Mouse (Mus musculus) kidney, postnatal 0 days (tissue): ENCODE measurements around the gene 4933415F23Rik. TPM values are rescaled to one million over a fixed set of nuclear protein-coding genes. Genes with fewer than 3 reads are reported as not detected.
A peak's percentile ranks its signal among the peaks of the same experiment; 100 is the strongest.
"Not testable (repeated sequence)": the region's sequence is repeated elsewhere in the genome, so short reads cannot be mapped to it uniquely, and the experiment has no call there.

Experiments
- ATAC-seq: fragments of 200-750 bp; cut with Nextera tagmentation; replicated peaks from 2 replicates; pipeline ENCODE4 v1.8.0; 2017; ENCODE audit warnings: low read depth, moderate number of reproducible peaks, moderate TSS enrichment, moderate library complexity; ENCODE audit not compliant: low FRiP score
- DNase-seq: peaks from one replicate; pipeline ENCODE4 v3.0.0-alpha.2; 2016; ENCODE audit warnings: low spot score
- H3K27ac ChIP-seq: fragments of 300-500 bp; sonication (generic); 2 replicates; pipeline ENCODE4 v1.5.1; 2014; ENCODE audit warnings: mild to moderate bottlenecking
- H3K27me3 ChIP-seq: fragments of 300-500 bp; sonication (generic); 2 replicates; pipeline ENCODE4 v1.6.1; 2014; ENCODE audit warnings: low read length, mixed read lengths; ENCODE audit not compliant: insufficient read depth
- H3K36me3 ChIP-seq: fragments of 300-500 bp; sonication (generic); 2 replicates; pipeline ENCODE4 v1.6.1; 2014; ENCODE audit warnings: low read length, mixed read lengths; ENCODE audit not compliant: insufficient read depth
- H3K4me1 ChIP-seq: fragments of 300-500 bp; sonication (generic); replicated peaks from 2 replicates; pipeline ENCODE4 v1.6.1; 2014; ENCODE audit warnings: antibody characterized with exemption, low read length, mixed read lengths; ENCODE audit not compliant: insufficient read depth
- H3K4me2 ChIP-seq: fragments of 300-500 bp; sonication (generic); 2 replicates; pipeline ENCODE4 v1.6.1; 2014; ENCODE audit warnings: mild to moderate bottlenecking, low read length, moderate library complexity, mixed read lengths
- H3K4me3 ChIP-seq: fragments of 300-500 bp; sonication (generic); replicated peaks from 2 replicates; pipeline ENCODE4 v1.5.1; 2014; ENCODE audit warnings: low read depth, low read length
- H3K9ac ChIP-seq: fragments of 300-500 bp; sonication (generic); 2 replicates; pipeline ENCODE4 v1.6.1; 2014; ENCODE audit warnings: low read depth, low read length
- H3K9me3 ChIP-seq: fragments of 300-500 bp; sonication (generic); replicated peaks from 2 replicates; pipeline ENCODE4 v1.6.1; 2016; ENCODE audit warnings: low read length, inconsistent platforms, mixed read lengths
- CTCF ChIP-seq: IDR thresholded peaks from 2 replicates; pipeline ENCODE4 v1.5.1; 2016; ENCODE audit warnings: antibody characterized with exemption, low read depth, mild to moderate bottlenecking, moderate library complexity
- WGBS: fragments of 180-500 bp; shearing (Covaris S2); extraction: QIAGEN DNeasy Blood & Tissue Kit; methylation state at CpG from one replicate; pipeline ENCODE4 v1.1.7; 2014; 5-methylcytosine and 5-hydroxymethylcytosine counted together
- polyA plus RNA-seq: library from polyadenylated mRNA; unstranded; fragments of >200 nt; fragmentation: Nextera tagmentation; extraction: Ambion mirVana; gene quantifications from 2 replicates; pipeline ENCODE4 v1.2.1, GENCODE M21; 2015

4933415F23Rik gene
- not detected in 2 replicates for polyA plus RNA-seq

- H3K4me3 ChIP-seq: no peak within 1 kb of the TSS
- H3K4me2 ChIP-seq: no peak within 1 kb of the TSS
- 97% methylated on average over 20 of the region's 20 CpGs for WGBS
- no peak within 1 kb of the TSS for H3K9ac ChIP-seq
- DNase-seq (no peak), ATAC-seq (no peak)
- H3K9me3 ChIP-seq: no peaks in the 10 kb centered on the region
- H3K27ac ChIP-seq: no peak within 1 kb of the TSS
- no peaks in the 10 kb centered on the region for H3K36me3 ChIP-seq
- no peak for TF ChIP-seq CTCF
- H3K27me3 ChIP-seq: no peaks in the 10 kb centered on the region
- no peaks in the 10 kb centered on the region for H3K4me1 ChIP-seq
Observed at GRCm38 (mm10) chr1:23102021-23102420, at the start of gene 4933415F23Rik. 4933415F23Rik (minus strand) TSS chr1:23102253.

- H3K4me1 ChIP-seq: no peaks in the 10 kb centered on the region
- no peaks in the 10 kb centered on the region for H3K36me3 ChIP-seq
- no peaks in the 10 kb centered on the region for H3K9me3 ChIP-seq
- no peak overlapping the region for H3K9ac ChIP-seq
- H3K27ac ChIP-seq: no peak overlapping the region
- H3K4me3 ChIP-seq: no peak overlapping the region
- H3K4me2 ChIP-seq: no peak overlapping the region
- ATAC-seq (no peak), DNase-seq (no peak)
- WGBS: 91% methylated on average over 1 of the region's 1 CpGs
- no peak for TF ChIP-seq CTCF
- H3K27me3 ChIP-seq: no peaks in the 10 kb centered on the region
Observed at GRCm38 (mm10) chr1:23151722-23152121, 49.7 kb upstream of the 4933415F23Rik start.

DNA sequence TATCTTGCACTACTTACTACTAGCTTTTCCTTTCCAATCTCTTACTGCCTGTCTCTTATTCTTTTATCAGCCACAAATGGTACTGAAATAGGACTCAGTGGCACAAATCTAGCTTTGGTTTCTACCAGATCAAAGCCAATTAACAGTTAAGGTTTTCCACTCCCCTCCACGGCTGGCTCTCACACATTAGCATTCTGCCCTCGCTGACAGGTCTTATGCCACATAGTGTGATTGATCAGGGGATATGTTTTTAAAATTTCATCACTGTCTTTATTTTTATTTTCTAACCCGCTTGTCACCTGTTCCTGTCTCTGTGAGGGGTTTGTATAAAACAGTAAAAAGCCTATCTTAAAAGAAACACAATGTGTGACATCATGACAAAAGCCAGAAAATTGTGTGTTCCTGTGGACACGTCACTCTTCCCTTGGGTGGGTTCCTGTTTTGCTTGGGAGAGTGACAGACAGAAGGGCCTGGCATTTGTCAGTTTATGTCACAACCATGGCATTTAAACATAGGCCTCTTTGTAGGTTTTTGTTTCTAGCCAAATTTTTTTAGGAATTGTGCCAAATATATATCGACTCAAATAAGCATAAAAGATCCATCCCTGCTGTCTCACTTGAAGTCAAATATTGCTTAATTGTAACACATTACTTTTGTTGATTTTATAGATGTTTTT lies 44.3 kb upstream of the 4933415F23Rik start:
- H3K4me1 ChIP-seq: no peaks in the 10 kb centered on the region
- H3K27me3 ChIP-seq: no peaks in the 10 kb centered on the region
- no peaks in the 10 kb centered on the region for H3K36me3 ChIP-seq
- H3K27ac ChIP-seq: no peak overlapping the region
- no peak overlapping the region for H3K4me3 ChIP-seq
- 64% methylated on average over 5 of the region's 5 CpGs for WGBS
- H3K9ac ChIP-seq: no peak overlapping the region
- no peak for ATAC-seq
- DNase-seq: no peak
- H3K4me2 ChIP-seq: no peak overlapping the region
- no peaks in the 10 kb centered on the region for H3K9me3 ChIP-seq
- TF ChIP-seq CTCF: no peak

DNA sequence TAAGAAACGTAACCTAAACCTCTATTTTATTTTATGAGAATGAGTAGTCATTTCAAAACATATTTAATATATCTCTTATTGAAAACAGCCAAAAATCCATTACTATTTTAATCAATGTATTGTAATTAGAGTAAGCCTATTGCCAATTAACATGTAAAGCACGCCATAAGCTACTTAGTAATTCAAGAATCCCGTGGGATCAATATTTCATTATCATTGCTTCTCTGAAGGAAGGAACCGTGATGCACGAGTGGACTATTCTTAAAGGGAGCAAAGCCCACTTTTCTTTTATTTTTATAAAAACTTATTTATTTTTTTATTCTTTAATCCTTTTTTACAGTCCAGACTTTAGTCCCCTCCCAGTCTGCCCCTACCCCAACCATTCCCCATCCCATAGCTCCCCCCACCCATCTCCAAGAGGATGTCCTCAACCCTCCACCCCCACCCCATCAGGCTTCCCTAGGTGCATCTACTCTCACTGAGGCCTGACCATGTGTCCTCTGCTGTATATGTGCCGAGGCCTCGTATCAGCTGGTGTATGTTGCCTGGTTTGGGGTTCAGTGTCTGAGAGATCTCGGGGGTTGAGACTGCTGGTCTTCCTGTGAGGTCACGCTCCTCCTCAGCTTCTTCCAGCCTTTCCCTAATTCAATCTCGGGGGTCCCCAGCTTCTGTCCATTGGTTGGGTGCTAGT lies 39.2 kb upstream of the 4933415F23Rik start:
- no peak overlapping the region for H3K27ac ChIP-seq
- no peak overlapping the region for H3K9ac ChIP-seq
- ATAC-seq (no peak), DNase-seq (no peak)
- H3K36me3 ChIP-seq: no peaks in the 10 kb centered on the region
- WGBS: 76% methylated on average over 10 of the region's 10 CpGs
- no peak for TF ChIP-seq CTCF
- no peaks in the 10 kb centered on the region for H3K4me1 ChIP-seq
- H3K4me3 ChIP-seq: no peak overlapping the region
- no peaks in the 10 kb centered on the region for H3K9me3 ChIP-seq
- no peaks in the 10 kb centered on the region for H3K27me3 ChIP-seq
- no peak overlapping the region for H3K4me2 ChIP-seq

GRCm38 (mm10) chr1:23140530-23140929 lies 38.5 kb upstream of the 4933415F23Rik start:
- peak; percentile 62 for TF ChIP-seq CTCF
- not testable (repeated sequence) for H3K27ac ChIP-seq, H3K36me3 ChIP-seq, H3K4me3 ChIP-seq, H3K4me2 ChIP-seq, H3K27me3 ChIP-seq, H3K4me1 ChIP-seq, H3K9ac ChIP-seq, H3K9me3 ChIP-seq, ATAC-seq
- DNase-seq: peak; percentile 65
- WGBS: 0% methylated on average over 1 of the region's 1 CpGs

DNA sequence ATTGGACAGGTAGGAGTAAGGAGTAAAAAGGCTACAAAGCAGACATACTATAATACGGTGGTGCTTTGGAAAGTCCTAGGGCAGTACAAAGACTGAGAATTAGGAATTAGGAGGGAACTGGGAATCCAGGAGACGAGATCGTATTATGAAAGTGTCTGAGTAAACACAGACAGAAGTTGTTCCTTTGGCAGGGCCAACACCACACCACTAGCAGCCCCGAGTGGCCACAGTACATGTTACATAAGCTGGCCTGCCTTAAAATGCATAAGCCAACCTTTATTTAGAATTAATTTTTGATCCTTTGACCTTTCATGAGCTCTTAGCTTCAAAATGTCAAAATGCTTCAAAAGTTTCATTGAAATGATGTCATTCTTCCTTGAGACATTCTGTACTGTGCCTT lies 18.8 kb upstream of the 4933415F23Rik start:
- WGBS: 59% methylated on average over 4 of the region's 4 CpGs

More for the DNA sequence above, 18.8 kb upstream of the 4933415F23Rik start:
- no peak overlapping the region for H3K4me3 ChIP-seq
- no peaks in the 10 kb centered on the region for H3K27me3 ChIP-seq
- no peak for TF ChIP-seq CTCF
- H3K27ac ChIP-seq: no peak overlapping the region
- H3K9me3 ChIP-seq: no peaks in the 10 kb centered on the region
- DNase-seq: no peak
- H3K36me3 ChIP-seq: no peaks in the 10 kb centered on the region
- ATAC-seq: no peak
- no peak overlapping the region for H3K9ac ChIP-seq
- H3K4me2 ChIP-seq: no peak overlapping the region
- H3K4me1 ChIP-seq: no peaks in the 10 kb centered on the region
